Mouse (Mus musculus) limb, embryonic 14.5 days (tissue): ENCODE data around the gene Pias4. TPM values are rescaled to one million over a fixed set of nuclear protein-coding genes. Genes with fewer than 3 reads are reported as not detected.
A peak's percentile ranks its signal among the peaks of the same experiment; 100 is the strongest.

ENCODE experiments used
- ATAC-seq: fragments of 200-750 bp; cut with Nextera tagmentation; 2 replicates; pipeline ENCODE4 v1.8.0; 2017; ENCODE audit warnings: low read depth, moderate number of reproducible peaks, moderate TSS enrichment; ENCODE audit not compliant: low FRiP score
- DNase-seq: peaks from one replicate; pipeline ENCODE4 v3.0.0-alpha.2; 2015; ENCODE audit warnings: low spot score
- H3K27ac ChIP-seq: fragments of 300-500 bp; sonication (generic); replicated peaks from 2 replicates; pipeline ENCODE4 v1.5.1; 2014; ENCODE audit warnings: low read depth, mild to moderate bottlenecking, low read length, moderate library complexity, mixed read lengths
- H3K27me3 ChIP-seq: fragments of 300-500 bp; sonication (generic); 2 replicates; pipeline ENCODE4 v1.6.1; 2014; ENCODE audit warnings: low read length, mixed read lengths; ENCODE audit not compliant: control insufficient read depth, insufficient read depth
- H3K36me3 ChIP-seq: fragments of 300-500 bp; sonication (generic); 2 replicates; pipeline ENCODE4 v1.6.1; 2014; ENCODE audit warnings: mild to moderate bottlenecking, low read length, moderate library complexity, mixed read lengths; ENCODE audit not compliant: control insufficient read depth, insufficient read depth
- H3K4me1 ChIP-seq: fragments of 300-500 bp; sonication (generic); 2 replicates; pipeline ENCODE4 v1.6.1; 2014; ENCODE audit warnings: antibody characterized with exemption, low read length, mixed read lengths; ENCODE audit not compliant: control insufficient read depth, insufficient read depth
- H3K4me2 ChIP-seq: fragments of 300-500 bp; sonication (generic); replicated peaks from 2 replicates; pipeline ENCODE4 v1.6.1; 2014; ENCODE audit warnings: low read depth, mild to moderate bottlenecking, low read length, moderate library complexity; ENCODE audit not compliant: severe bottlenecking
- H3K4me3 ChIP-seq: fragments of 300-500 bp; sonication (generic); replicated peaks from 2 replicates; pipeline ENCODE4 v1.5.1; 2014; ENCODE audit warnings: low read length
- H3K9ac ChIP-seq: fragments of 300-500 bp; sonication (generic); 2 replicates; pipeline ENCODE4 v1.6.1; 2014; ENCODE audit warnings: mild to moderate bottlenecking, low read depth, low read length, moderate library complexity; ENCODE audit not compliant: severe bottlenecking
- H3K9me3 ChIP-seq: fragments of 300-500 bp; sonication (generic); 2 replicates; pipeline ENCODE4 v1.6.1; 2016; ENCODE audit warnings: low read length; ENCODE audit not compliant: control insufficient read depth
- POLR2A ChIP-seq: fragments of 200-500 bp; IDR thresholded peaks from 2 replicates; pipeline ENCODE4 v1.8.0; 2012; ENCODE audit warnings: inconsistent platforms, mild to moderate bottlenecking, moderate library complexity, borderline replicate concordance; ENCODE audit not compliant: insufficient read depth, insufficient read length; ENCODE audit errors: extremely low read depth
- WGBS: fragments of 180-500 bp; shearing (Covaris S2); extraction: QIAGEN DNeasy Blood & Tissue Kit; methylation state at CpG from one replicate; pipeline ENCODE4 v1.1.7; 2014; 5-methylcytosine and 5-hydroxymethylcytosine counted together
- polyA plus RNA-seq, 2 experiments: library from polyadenylated mRNA; depleted of rRNA in 1 of 2; stranded (reverse) in 1 of 2; unstranded in 1 of 2; fragments of >200 nt; fragmentation: Nextera tagmentation in 1 of 2; extraction: Ambion mirVana in 1 of 2; gene quantifications; 2 replicates each; pipeline versions ENCODE4 v1.2.1 to v1.2.3; 2012 to 2014

Pias4 gene
- polyA plus RNA-seq, 2 experiments, result 35.1 to 40.4 TPM

- no peak overlapping the region for H3K9ac ChIP-seq
- DNase-seq (no peak), ATAC-seq (no peak)
- peaks cover 22% of the 10 kb centered on the region for H3K4me1 ChIP-seq
- H3K4me2 ChIP-seq, result no peak overlapping the region
- no peaks in the 10 kb centered on the region for H3K9me3 ChIP-seq
- H3K4me3 ChIP-seq, result no peak overlapping the region
- TF ChIP-seq POLR2A, result no peak
- H3K27me3 ChIP-seq, result peaks cover 14% of the 10 kb centered on the region
- peaks cover 42% of the 10 kb centered on the region for H3K36me3 ChIP-seq
- no peak overlapping the region for H3K27ac ChIP-seq
- 72% methylated on average over 31 of the region's 31 CpGs for WGBS
Observed at GRCm38 (mm10) chr10:81190236-81190911, 22.7 kb upstream of the Pias4 start.

- no peak overlapping the region for H3K4me3 ChIP-seq
- H3K4me2 ChIP-seq, result no peak overlapping the region
- WGBS, result 79% methylated on average over 26 of the region's 26 CpGs
- ATAC-seq (no peak), DNase-seq (no peak)
- peaks cover 12% of the 10 kb centered on the region; the same call in 1 of the 2 replicates for H3K27me3 ChIP-seq
- H3K9ac ChIP-seq, result no peak overlapping the region
- no peak for TF ChIP-seq POLR2A
- peaks cover 22% of the 10 kb centered on the region for H3K4me1 ChIP-seq
- H3K36me3 ChIP-seq, result peaks cover 48% of the 10 kb centered on the region
- no peaks in the 10 kb centered on the region for H3K9me3 ChIP-seq
- no peak overlapping the region for H3K27ac ChIP-seq
Observed at GRCm38 (mm10) chr10:81189821-81190220, 22.1 kb upstream of the Pias4 start.

GRCm38 (mm10) chr10:81187161-81187560, 19.4 kb upstream of the Pias4 start:
- no peak for TF ChIP-seq POLR2A
- Histone ChIP-seq H3K4me3 (no peak overlapping the region), H3K4me2 (no peak overlapping the region), H3K9ac (no peak overlapping the region), H3K27ac (no peak overlapping the region), H3K36me3 (peaks cover 61% of the 10 kb centered on the region), H3K9me3 (no peaks in the 10 kb centered on the region), H3K4me1 (peaks cover 11% of the 10 kb centered on the region), H3K27me3 (no peaks in the 10 kb centered on the region)
- DNase-seq (no peak), ATAC-seq (no peak)
- 97% methylated on average over 9 of the region's 9 CpGs for WGBS

- DNase-seq (no peak), ATAC-seq (no peak)
- H3K4me2 ChIP-seq, result no peak overlapping the region
- no peak overlapping the region for H3K27ac ChIP-seq
- no peak for TF ChIP-seq POLR2A
- no peak overlapping the region for H3K9ac ChIP-seq
- 44% methylated on average over 4 of the region's 4 CpGs for WGBS
- H3K36me3 ChIP-seq, result peaks cover 70% of the 10 kb centered on the region
- H3K4me3 ChIP-seq, result no peak overlapping the region
- peaks cover 7% of the 10 kb centered on the region for H3K4me1 ChIP-seq
- no peaks in the 10 kb centered on the region for H3K27me3 ChIP-seq
- no peaks in the 10 kb centered on the region for H3K9me3 ChIP-seq
Observed at GRCm38 (mm10) chr10:81184765-81185164, 17.0 kb upstream of the Pias4 start.

- H3K4me3 ChIP-seq, result peak within 1 kb of the TSS; percentile 75
- H3K9ac ChIP-seq, result peak within 1 kb of the TSS; percentile 70
- ATAC-seq (no peak), DNase-seq (no peak)
- WGBS, result 85% methylated on average over 5 of the region's 5 CpGs
- TF ChIP-seq POLR2A, result no peak
- peaks cover 78% of the 10 kb centered on the region for H3K36me3 ChIP-seq
- peak within 1 kb of the TSS; percentile 65 for H3K4me2 ChIP-seq
- H3K27me3 ChIP-seq, result no peaks in the 10 kb centered on the region
- peak within 1 kb of the TSS; percentile 65; the same call in 1 of the 2 replicates for H3K27ac ChIP-seq
- no peaks in the 10 kb centered on the region for H3K9me3 ChIP-seq
- H3K4me1 ChIP-seq, result peaks cover 7% of the 10 kb centered on the region
Observed at GRCm38 (mm10) chr10:81183805-81184204, 16.1 kb upstream of the Pias4 start, which contains the start of gene 4930442H23Rik. TSS of gene 4930442H23Rik (minus strand) at chr10:81183849.
